ENCODE assay signal across 23 mouse cellular contexts in genomic region chr14:61106404-61106803, GRCm38 (mm10). TPM values are rescaled to one million over a fixed set of nuclear protein-coding genes. Genes with fewer than 3 reads are reported as not detected.
A peak's percentile ranks its signal among the peaks of the same experiment; 100 is the strongest.
DNase-seq lines count a peak whose midpoint lies in the region; ATAC-seq lines count a peak whose summit lies in the region.
"Had no signal": no experiment of that assay in that cellular context is flagged by ENCODE, and none has a peak within 500 bp of the region (broad histone marks: within the 10 kb centered on the region; RNA-seq: fewer than 3 reads in every experiment).

No protein-coding gene starts in this region.

- H3K4me3 ChIP-seq in liver, embryonic 16.5 days (ENCODE audit: low read depth, low read length): no peak overlapping the region
- H3K4me3 ChIP-seq: embryonic facial prominence, embryonic 13.5 days; hindbrain, embryonic 12.5 days; layer of hippocampus, adult 2 months; limb, embryonic 10.5 days; midbrain, embryonic 13.5 days; myocyte had no signal

- no peak for DNase-seq in liver
- DNase-seq in right cerebral cortex, postnatal 4 days: peak; percentile 20
- DNase-seq in right cerebral cortex, postnatal 36 days (ENCODE audit: low spot score in 2 of 2): no peak
- peak; percentile 11 for DNase-seq in large intestine, adult 2 months (ENCODE audit: low read depth, low spot score)
- DNase-seq in lung, postnatal 36 days: peak; percentile 37
- no peak for DNase-seq in adrenal gland, postnatal 4 days (ENCODE audit: low spot score in 2 of 2)
- DNase-seq: forebrain, postnatal 0 days; heart, postnatal 10 days; kidney, adult 2 months; kidney, postnatal 10 days; layer of hippocampus, postnatal 36 days; retina, postnatal 1 day; thymus, postnatal 4 days had no signal

- H3K36me3 ChIP-seq in liver, embryonic 16.5 days (ENCODE audit: control insufficient read depth, insufficient read depth): no peaks in the 10 kb centered on the region
- H3K36me3 ChIP-seq: embryonic facial prominence, embryonic 13.5 days; hindbrain, embryonic 12.5 days; limb, embryonic 10.5 days; midbrain, embryonic 13.5 days had no signal

- H3K27ac ChIP-seq in liver, embryonic 16.5 days (ENCODE audit: low read length): no peak overlapping the region
- H3K27ac ChIP-seq: embryonic facial prominence, embryonic 13.5 days; hindbrain, embryonic 12.5 days; layer of hippocampus, adult 2 months; limb, embryonic 10.5 days; liver, embryonic 14.5 days; midbrain, embryonic 13.5 days had no signal

- no peak overlapping the region for H3K9ac ChIP-seq in liver, embryonic 16.5 days (ENCODE audit: low read depth, low read length)
- H3K9ac ChIP-seq: embryonic facial prominence, embryonic 13.5 days; forebrain, postnatal 0 days; hindbrain, embryonic 12.5 days; liver, embryonic 14.5 days; midbrain, embryonic 13.5 days had no signal

- peak; percentile 69 for ATAC-seq in liver, embryonic 16.5 days (ENCODE audit: low read depth)
- ATAC-seq: forebrain, postnatal 0 days; inflammation-experienced regulatory T-cells, adult 6 months; midbrain, embryonic 13.5 days had no signal

- H3K4me1 ChIP-seq in liver, embryonic 16.5 days (ENCODE audit: control insufficient read depth, low read depth, low read length): no peaks in the 10 kb centered on the region
- H3K4me1 ChIP-seq: embryonic facial prominence, embryonic 13.5 days; hindbrain, embryonic 12.5 days; limb, embryonic 10.5 days; midbrain, embryonic 13.5 days had no signal

- no peak overlapping the region for H3K4me2 ChIP-seq in liver, embryonic 16.5 days (ENCODE audit: low read depth, low read length)
- H3K4me2 ChIP-seq: embryonic facial prominence, embryonic 13.5 days; heart, embryonic 11.5 days; hindbrain, embryonic 12.5 days; midbrain, embryonic 13.5 days had no signal

- no peaks in the 10 kb centered on the region for H3K9me3 ChIP-seq in liver, embryonic 16.5 days (replicated peaks; ENCODE audit: control insufficient read depth, low read length)
- H3K9me3 ChIP-seq: embryonic facial prominence, embryonic 13.5 days; hindbrain, embryonic 12.5 days; limb, embryonic 10.5 days; midbrain, embryonic 13.5 days had no signal

- WGBS in liver, embryonic 16.5 days (ENCODE audit: insufficient replicate concordance): 52% methylated on average over 8 of the region's 8 CpGs
- 27% methylated on average over 8 of the region's 8 CpGs for WGBS in large intestine, adult 2 months

- H3K27me3 ChIP-seq in liver, embryonic 16.5 days (ENCODE audit: control insufficient read depth, insufficient read depth, low read depth, low read length): no peaks in the 10 kb centered on the region
- H3K27me3 ChIP-seq: embryonic facial prominence, embryonic 13.5 days; hindbrain, embryonic 12.5 days; midbrain, embryonic 13.5 days had no signal

RNA-seq across cellular contexts. Expression of gene Sacs, which starts 31.9 kb away (rescaled TPM):
- polyA plus RNA-seq in liver, embryonic 16.5 days (2015; fragmentation: Nextera tagmentation; extraction: Ambion mirVana): 0.96 and 1.3 TPM in 2 replicates
- polyA plus RNA-seq in large intestine, adult 2 months (2012; rRNA removed): 0.19 and 0.44 TPM in 2 replicates
- 10 to 100 TPM; 12.6 to 12.9 TPM for total RNA-seq in adrenal gland, postnatal 4 days (2021)

Comparison
In these comparisons a context has a peak if more than half of its experiments do, and no peak if none do; other contexts are left out.
1. DNase-seq: peak in right cerebral cortex, postnatal 4 days (single experiment), large intestine, adult 2 months (single experiment) and lung, postnatal 36 days (single experiment); none in liver (single experiment), right cerebral cortex, postnatal 36 days (0 of 2) and adrenal gland, postnatal 4 days (0 of 2).